Mouse (Mus musculus) ES-E14 (cell line): ENCODE measurements around the gene Chac2.

Experiments used
- HCFC1 ChIP-seq: IDR thresholded peaks from 2 replicates; pipeline ENCODE4 v1.6.1; 2012; ENCODE audit warnings: low read length, inconsistent platforms, borderline replicate concordance; ENCODE audit not compliant: insufficient read depth
- ZNF384 ChIP-seq: IDR thresholded peaks from 2 replicates; pipeline ENCODE4 v1.6.1; 2012; ENCODE audit warnings: low read depth, low read length, inconsistent platforms

DNA sequence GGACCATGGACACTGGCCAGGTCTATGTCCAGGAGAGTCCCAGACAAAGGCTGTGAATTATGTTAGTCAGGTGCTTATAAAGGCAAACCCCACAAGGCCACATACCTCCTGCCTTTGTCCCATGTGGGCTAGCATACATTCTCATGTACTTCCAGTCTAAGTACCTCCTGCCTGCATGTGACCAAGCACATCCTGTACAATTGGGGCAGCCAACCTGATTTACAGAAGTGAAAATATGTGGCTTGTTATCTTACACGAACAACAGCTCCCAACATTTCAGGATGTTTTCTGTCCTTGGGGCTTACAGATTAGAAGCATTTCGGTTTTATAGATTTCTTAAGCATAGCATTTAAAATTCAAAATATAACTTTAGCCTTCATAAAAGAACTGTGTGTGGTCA is 13.9 kb upstream of the Chac2 start:
- TF ChIP-seq HCFC1 (no peak), ZNF384 (no peak)
